Mouse (Mus musculus): ENCODE data around the gene Lyrm7. TPM values are rescaled to one million over a fixed set of nuclear protein-coding genes. Genes with fewer than 3 reads are reported as not detected.

Gene Lyrm7
- total RNA-seq, 2 experiments from 2014 or later: 27.9 to 30.8 TPM

- no peak for DNase-seq
Measured at GRCm38 (mm10) chr11:54801791-54802558, 58.7 kb downstream of the Lyrm7 start.

- no peak for DNase-seq
Measured at GRCm38 (mm10) chr11:54796551-54796950, 64.2 kb downstream of the Lyrm7 start.

- DNase-seq: no peak
Measured at GRCm38 (mm10) chr11:54794678-54795077, 66.0 kb downstream of the Lyrm7 start.

GRCm38 (mm10) chr11:54793173-54793572 is 67.5 kb downstream of the Lyrm7 start:
- no peak for DNase-seq

GRCm38 (mm10) chr11:54791458-54791857 is 69.3 kb downstream of the Lyrm7 start:
- no peak for DNase-seq

- peak; percentile 97 for DNase-seq
Measured at GRCm38 (mm10) chr11:54787488-54788474, 72.9 kb downstream of the Lyrm7 start, which contains the start of gene Cdc42se2. Gene Cdc42se2, minus strand, starts transcription at chr11:54787675.

GRCm38 (mm10) chr11:54786858-54787487 is 73.7 kb downstream of the Lyrm7 start:
- peak; percentile 52 to 64 for DNase-seq

- no peak for DNase-seq
Measured at GRCm38 (mm10) chr11:54785566-54785965, 75.2 kb downstream of the Lyrm7 start.

GRCm38 (mm10) chr11:54784436-54784835 is 76.3 kb downstream of the Lyrm7 start:
- no peak for DNase-seq

GRCm38 (mm10) chr11:54782253-54782652 is 78.5 kb downstream of the Lyrm7 start:
- DNase-seq: no peak

GRCm38 (mm10) chr11:54779946-54780345 is 80.8 kb downstream of the Lyrm7 start:
- no peak for DNase-seq

- no peak for DNase-seq
Measured at GRCm38 (mm10) chr11:54778131-54778844, 82.4 kb downstream of the Lyrm7 start.

- no peak for DNase-seq
Measured at GRCm38 (mm10) chr11:54777387-54778130, 83.2 kb downstream of the Lyrm7 start.

Other genes starting within 250 kb of the Lyrm7 start
- gene Cdc42se2, start 73.2 kb downstream of the Lyrm7 start, total RNA-seq (2021): 100 to 1,000 TPM; 141 to 144 TPM
- 100 to 1,000 TPM; 264 to 281 TPM for gene Hint1, start 5.5 kb upstream of the Lyrm7 start, total RNA-seq (2021)
- 1 to 10 TPM; 3.4 to 4.6 TPM for gene Gpx3, start 41.5 kb upstream of the Lyrm7 start, total RNA-seq (2021)
- 10 to 100 TPM; 34.2 to 36.6 TPM for gene Tnip1, start 102.0 kb upstream of the Lyrm7 start, total RNA-seq (2021)
- 10 to 100 TPM; 95.8 to 96.4 TPM for gene Anxa6, start 172.5 kb upstream of the Lyrm7 start, total RNA-seq (2021)
- under 1 TPM in 1 of 2 experiments, not detected in 1; 0.35 TPM for gene Ccdc69, start 217.2 kb upstream of the Lyrm7 start, total RNA-seq (2021)
- 10 to 100 TPM; 33.7 to 34.1 TPM for gene Gm2a, start 237.2 kb upstream of the Lyrm7 start, total RNA-seq (2021)